Mouse (Mus musculus) CD4-positive, CD25-positive, alpha-beta regulatory T cell, adult 9 weeks (primary cell): ENCODE measurements around the gene Dnmt3l. TPM values are rescaled to one million over a fixed set of nuclear protein-coding genes. Genes with fewer than 3 reads are reported as not detected.

ENCODE experiments used
- polyA plus RNA-seq: library from polyadenylated mRNA; unstranded; fragments of 100-300 nt; shearing (Covaris generic); gene quantifications from one replicate; pipeline ENCODE4 v1.2.1, GENCODE M21; 2017

The Dnmt3l gene
- polyA plus RNA-seq: not detected

GRCm38 (mm10) chr10:78041647-78042046, at the start of gene Dnmt3l:
Gene Dnmt3l (plus strand): TSS chr10:78041947.

DNA sequence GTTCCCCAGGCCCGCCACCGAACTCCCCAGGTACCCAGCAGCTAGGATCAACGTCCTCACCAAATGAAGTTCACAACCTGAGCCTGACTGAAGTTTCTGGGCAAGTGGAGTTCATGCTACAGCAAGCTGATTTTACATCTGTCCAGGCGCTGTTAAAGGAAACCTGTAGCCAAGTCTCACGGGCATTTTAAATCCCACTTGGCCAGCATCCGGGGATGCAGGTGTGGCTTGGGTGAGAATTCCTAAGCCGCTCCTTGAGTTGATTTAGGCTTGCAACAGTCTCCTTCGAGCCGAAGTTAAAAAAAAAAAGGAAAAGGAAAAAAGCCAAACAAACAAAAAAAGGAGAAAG, 31.8 kb upstream of the Dnmt3l start, which contains the start of gene Pfkl:
TSS of gene Pfkl (minus strand) at position 139 of the 349 bp plus-strand sequence.

DNA sequence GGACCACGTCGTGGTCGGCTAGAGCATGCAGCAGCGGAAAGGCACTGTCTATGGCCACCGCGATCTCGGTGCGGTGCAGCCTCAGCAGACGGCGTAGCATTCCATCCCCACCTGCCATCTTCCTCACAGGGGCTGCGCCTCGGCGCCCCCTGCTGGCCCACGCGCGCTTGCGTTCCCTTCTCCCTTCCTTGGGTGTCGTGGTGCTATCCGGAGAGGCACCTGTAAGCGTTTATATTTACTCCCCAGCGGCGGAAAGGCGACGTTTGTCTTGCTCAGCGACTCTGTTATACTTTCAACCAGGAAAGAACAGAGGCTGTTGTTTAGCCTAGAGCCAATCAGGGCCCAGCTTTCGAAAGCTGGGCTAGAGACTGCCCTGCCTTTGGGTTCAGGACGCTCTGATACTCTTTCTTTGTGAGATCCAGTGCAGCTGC, 1.7 kb downstream of the Dnmt3l start, which contains the start of gene Aire:
TSS of gene Aire (minus strand) at position 205 of the 431 bp plus-strand sequence.

DNA sequence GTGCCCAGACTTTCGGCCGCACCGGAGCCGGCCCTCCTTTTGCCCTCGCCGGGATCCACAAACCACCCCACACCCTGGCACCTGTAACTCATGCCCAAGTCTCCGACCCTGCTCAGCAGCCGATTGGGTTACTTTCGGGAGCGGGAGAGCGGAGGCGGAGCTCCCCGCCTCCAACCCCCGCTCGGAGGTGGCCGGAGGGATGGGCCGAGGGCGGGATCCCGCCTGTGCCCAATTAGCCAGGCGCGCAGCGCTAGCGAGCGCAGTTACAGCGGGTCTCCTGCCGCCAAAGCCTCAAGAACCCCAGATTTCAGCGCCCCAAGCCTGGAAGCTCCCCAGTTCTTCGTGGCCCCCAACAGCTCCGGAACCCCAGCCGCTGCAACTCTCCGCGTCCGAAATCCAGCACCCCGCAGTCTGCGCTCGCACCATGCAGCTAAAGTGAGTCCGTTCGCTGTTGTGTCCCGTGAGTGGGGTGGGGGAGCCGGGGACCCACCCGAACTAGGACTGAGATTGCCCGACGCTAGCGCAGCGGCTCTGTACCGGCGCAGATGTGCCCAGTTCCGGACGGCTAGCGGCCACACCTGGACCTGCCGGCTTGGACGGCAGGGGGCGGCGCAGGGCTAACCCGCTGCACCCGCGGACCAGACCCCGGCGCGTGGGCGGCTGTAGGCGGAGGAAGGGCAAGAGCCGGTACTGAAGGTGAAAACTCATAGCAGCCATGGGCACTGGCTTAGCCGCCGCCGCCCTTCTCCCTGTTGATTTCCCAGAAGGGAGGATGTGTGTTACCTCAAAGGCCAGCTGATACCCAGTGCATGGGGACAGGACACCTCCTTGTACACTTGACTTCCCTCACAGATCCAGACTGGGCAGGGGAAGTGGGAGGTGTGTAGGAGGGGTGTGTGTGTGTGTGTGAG, 27.6 kb downstream of the Dnmt3l start, which contains the start of gene Icosl:
TSS of gene Icosl (plus strand) at position 202 of the 911 bp plus-strand sequence.

Other genes starting within 250 kb of the Dnmt3l start
- not detected for gene Gm9639, start 246.9 kb upstream of the Dnmt3l start, polyA plus RNA-seq
- gene Gm19668, start 242.8 kb upstream of the Dnmt3l start, polyA plus RNA-seq: not detected
- gene Gm9507, start 230.1 kb upstream of the Dnmt3l start, polyA plus RNA-seq: not detected
- not detected for gene Gm2696, start 227.3 kb upstream of the Dnmt3l start, polyA plus RNA-seq
- gene Krtap10-4, start 214.9 kb upstream of the Dnmt3l start, polyA plus RNA-seq: not detected
- gene Krtap10-10, start 206.0 kb upstream of the Dnmt3l start, polyA plus RNA-seq: not detected
- not detected for gene Gm36176, start 195.1 kb upstream of the Dnmt3l start, polyA plus RNA-seq
- not detected for gene Gm10318, start 189.1 kb upstream of the Dnmt3l start, polyA plus RNA-seq
- gene Gm3285, start 180.0 kb upstream of the Dnmt3l start, polyA plus RNA-seq: not detected
- not detected for gene Lrrc3, start 139.4 kb upstream of the Dnmt3l start, polyA plus RNA-seq
- gene Trpm2, start 71.4 kb upstream of the Dnmt3l start, polyA plus RNA-seq: 0.53 TPM
- gene 1810043G02Rik, start 63.4 kb upstream of the Dnmt3l start, polyA plus RNA-seq: 11.0 TPM
- 98.7 TPM for gene Pfkl, start 31.9 kb upstream of the Dnmt3l start, polyA plus RNA-seq
- 0.27 TPM for gene Aire, start 1.7 kb downstream of the Dnmt3l start, polyA plus RNA-seq
- gene Icosl, start 27.4 kb downstream of the Dnmt3l start, polyA plus RNA-seq: 10.6 TPM
- 88.9 TPM for gene D10Jhu81e, start 127.8 kb downstream of the Dnmt3l start, polyA plus RNA-seq
- gene Pwp2, start 143.2 kb downstream of the Dnmt3l start, polyA plus RNA-seq: 35.2 TPM
- 4.2 TPM for gene Trappc10, start 202.7 kb downstream of the Dnmt3l start, polyA plus RNA-seq